Mouse (Mus musculus) frontal cortex, postnatal 25 days (tissue): ENCODE data around the gene Gatad2b.
"Not testable (repeated sequence)": the region's sequence is repeated elsewhere in the genome, so short reads cannot be mapped to it uniquely, and the experiment has no call there.

Experiments used
- DNase-seq, 2 experiments: peaks; one replicate each; pipeline ENCODE4 v3.0.0; 2022; ENCODE audit warnings: low spot score in 2 of 2

The Gatad2b gene

GRCm38 (mm10) chr3:90313367-90313766 is 20.4 kb downstream of the Gatad2b start:
- DNase-seq = no peak

GRCm38 (mm10) chr3:90314241-90314640 is 21.3 kb downstream of the Gatad2b start:
- DNase-seq = no peak

DNA sequence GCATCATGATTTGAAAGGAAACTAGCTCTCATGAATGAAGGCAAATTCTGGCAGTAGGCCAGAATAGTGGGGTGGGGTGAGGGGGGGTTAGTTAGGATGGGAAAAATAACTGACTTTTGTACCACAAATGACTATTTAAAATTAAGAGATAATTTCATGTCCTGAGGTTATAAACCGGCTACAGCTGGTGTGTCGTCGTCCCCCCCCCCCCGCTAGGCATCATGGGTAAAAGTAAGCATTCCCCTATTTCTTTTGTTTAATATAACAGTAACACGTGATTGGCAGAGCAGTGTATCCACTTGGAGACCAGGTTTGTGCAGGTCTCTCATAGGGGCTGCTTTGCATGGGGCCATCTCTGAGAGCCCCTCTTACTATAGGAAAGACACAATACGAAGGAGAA is 29.3 kb downstream of the Gatad2b start:
- DNase-seq = no peak

GRCm38 (mm10) chr3:90323119-90323518 is 30.1 kb downstream of the Gatad2b start:
- peak; percentile 33 to 58 for DNase-seq

DNA sequence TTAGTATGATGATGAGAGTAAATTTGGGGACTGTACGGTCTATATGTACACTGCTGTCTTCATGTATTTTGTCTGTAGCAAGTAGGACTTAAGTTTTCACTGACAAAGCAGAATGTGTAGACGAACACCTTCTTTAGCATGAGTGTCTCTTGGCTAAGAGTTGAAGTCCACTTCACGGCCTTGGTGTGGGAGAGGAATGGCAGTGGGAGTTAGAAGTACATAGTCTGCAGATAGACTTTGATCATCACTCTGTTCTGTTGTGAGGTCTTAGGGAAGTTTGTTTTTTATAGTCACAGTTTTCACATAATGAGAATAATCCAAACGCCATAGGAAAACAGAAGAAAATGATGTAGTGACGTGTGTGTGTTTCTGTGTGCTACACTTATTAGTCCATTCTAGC is 39.5 kb downstream of the Gatad2b start:
- no peak for DNase-seq

- DNase-seq = no peak
Measured at GRCm38 (mm10) chr3:90335517-90335916, 42.5 kb downstream of the Gatad2b start.

DNA sequence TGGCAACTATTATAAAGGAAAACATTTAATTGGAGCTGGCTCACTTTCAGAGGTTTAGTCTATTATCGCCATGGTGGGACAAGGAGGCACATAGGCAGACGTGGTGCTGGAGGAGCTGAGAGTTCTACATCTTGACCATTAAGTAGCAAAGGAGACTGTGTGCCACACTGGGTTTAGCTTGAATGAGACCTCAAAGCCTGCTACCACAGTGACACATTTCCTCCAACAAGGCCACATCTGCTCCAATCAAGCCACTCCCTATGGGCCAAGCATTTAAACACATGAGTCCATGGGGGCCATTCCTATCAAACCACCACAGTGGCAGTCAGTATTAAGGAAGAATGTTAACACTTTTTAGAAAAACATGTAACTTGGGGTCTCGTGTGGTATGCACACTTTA is 45.2 kb downstream of the Gatad2b start:
- DNase-seq = no peak

DNA sequence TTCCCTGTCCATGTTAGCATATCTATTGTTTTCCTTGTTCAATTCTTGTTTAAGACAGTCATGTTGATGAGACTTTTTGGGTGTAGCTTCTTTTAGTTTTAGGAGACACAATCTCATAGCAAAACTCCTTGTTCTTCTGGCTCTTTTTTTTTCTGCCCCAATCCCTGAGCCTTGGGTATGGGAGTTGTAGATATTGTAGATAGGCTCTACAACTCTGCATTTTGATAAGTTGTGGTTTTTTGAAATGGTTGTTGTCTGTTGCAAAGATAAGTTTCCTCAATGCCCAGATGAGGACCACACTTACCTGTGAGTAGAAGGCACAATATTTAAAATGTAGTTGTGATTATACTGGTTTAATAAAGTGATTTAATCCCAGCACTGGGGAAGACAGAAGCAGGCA is 47.2 kb downstream of the Gatad2b start:
- DNase-seq = no peak

DNA sequence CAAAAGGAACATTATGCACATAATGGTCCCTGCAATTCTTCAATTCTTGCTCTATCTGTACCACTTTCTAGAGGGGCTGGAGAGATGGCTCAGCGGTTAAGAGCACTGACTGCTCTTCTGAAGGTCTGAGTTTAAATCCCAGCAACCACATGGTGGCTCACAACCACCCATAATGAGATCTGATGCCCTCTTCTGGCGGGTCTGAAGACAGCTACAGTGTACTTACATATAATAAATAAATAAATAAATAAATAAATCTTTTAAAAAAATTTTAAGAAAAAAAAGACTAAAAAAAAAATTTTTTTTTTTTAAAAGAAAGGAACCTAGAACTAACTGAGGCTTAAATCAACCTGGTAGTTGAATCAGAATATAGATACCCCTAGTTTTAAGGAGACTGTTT is 49.9 kb downstream of the Gatad2b start:
- not testable (repeated sequence) for DNase-seq

DNA sequence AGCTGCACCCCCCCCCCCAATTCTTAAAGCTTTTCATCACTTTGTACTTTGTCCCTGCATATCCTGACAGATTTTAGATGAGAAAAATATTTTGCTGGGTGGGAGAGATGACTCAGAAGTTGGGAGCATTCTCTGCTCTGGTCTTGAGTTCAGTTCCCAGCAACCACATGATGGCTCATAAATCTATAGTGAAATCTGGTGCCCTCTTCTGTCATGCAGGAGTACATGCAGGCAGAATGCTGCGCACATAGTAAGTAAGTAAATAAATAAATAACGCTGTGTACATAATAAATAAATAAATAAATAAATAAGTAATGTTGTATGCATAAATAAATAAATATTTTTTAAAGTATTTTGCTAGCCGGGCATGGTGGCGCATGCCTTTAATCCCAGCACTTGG is 54.9 kb downstream of the Gatad2b start:
- no peak for DNase-seq

GRCm38 (mm10) chr3:90357959-90358358 is 65.0 kb downstream of the Gatad2b start:
- DNase-seq = no peak

GRCm38 (mm10) chr3:90359230-90359629 is 66.3 kb downstream of the Gatad2b start:
- no peak for DNase-seq

DNA sequence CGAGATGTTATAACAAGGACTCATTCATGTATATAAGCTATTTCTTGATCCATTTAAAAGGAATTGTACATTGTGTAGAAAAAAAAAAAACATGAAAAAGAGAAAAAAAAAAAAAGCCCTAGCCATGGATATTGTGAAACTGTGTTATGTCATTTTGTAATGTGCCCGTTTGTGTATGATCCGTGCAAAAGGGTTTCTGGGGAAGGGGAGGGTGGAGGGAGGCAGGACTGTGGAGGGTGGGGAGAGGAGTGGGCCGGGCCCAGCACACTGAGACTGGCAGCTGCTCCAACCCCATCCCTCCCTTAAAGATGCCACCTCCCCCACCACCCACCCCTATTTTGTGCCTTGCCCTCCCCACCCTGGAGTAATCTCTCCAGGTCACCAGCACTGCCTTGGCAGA is 68.5 kb downstream of the Gatad2b start:
- no peak for DNase-seq

DNA sequence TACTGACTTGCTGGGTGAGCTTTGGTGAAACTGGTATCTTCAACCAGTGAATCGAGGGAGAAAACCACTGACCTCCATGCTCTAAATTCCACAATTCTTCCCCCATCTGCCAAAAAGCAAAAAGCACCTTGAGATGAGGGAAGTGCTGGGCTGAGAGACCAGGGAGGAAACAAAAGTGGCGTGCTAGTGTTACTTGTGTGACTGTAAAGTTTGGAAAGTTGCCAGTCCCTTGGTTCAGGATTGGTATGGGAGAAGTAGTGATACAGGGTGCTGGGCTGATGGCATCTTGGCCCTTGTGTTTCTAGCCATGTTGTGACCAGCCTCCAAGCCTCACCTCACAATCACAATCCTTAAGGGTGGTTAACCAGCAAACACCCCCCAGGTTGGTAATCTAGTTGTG is 69.4 kb downstream of the Gatad2b start:
- DNase-seq = no peak

DNA sequence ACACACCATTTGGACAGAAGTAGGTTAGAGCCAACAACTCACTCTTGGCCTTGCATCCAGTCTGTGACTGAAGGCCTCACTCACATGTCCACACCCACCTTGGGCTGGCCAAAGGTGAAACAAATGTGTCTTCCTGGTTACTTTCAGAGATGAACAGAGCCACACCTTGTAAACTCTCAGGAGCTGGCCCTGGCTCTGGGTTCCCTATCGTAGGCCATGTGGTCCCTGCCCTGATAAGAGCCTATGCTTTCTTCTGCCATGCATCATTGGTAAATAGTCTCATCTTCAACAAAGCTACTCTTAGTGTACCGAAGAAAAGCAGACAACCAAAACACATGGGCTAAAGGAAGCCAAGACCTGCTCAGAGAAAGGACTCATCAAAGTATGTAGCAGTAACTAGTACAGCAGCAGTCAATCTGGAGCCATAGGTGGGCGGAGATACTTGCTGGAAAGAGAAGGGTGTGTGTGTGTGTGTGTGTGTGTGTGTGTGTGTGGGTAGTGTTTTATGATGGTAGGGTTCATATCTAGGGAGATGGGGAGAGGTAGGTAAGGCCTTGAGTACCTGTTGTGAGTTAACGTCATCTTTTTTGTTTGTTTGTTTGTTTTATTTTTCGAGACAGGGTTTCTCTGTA is 74.1 kb downstream of the Gatad2b start:
- no peak for DNase-seq

DNA sequence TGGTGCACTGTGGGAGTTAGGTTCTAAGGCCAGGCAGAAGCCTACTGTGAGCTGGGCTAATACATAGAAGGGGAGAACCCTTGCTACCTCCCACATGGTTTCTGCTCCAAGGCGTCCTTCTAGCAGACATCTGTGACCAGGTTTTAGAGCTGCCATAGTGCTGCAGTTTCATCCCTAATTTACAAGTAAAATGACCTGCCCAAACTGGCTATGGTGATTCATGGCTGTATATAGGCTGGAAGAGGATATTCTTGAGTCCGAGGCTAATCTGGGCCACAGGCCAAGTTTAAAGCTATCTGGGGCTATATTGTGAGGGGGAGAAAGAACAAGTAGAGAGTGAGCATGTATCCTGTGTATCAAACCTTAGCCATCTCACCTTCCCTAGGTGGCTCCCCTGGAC is 76.1 kb downstream of the Gatad2b start:
- no peak for DNase-seq

DNA sequence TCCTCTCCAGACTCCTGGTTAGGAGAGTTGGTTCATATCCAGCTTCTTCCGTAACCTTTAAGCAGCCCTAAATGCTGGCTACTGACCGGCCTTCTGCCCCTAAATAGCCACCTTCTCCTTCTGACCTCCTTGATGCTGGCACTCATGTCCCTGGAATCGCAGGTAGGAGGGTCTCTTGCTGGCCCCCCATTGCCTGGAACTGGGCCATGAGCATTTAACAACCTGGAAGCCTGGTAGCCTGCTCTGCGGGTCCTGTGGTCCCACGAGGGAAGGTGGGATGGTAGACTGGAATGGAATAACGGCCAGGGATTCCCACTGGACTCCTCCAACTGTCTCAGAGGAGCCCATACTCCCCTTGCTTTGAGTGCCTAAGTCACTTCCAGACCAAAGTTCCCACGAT is 78.9 kb downstream of the Gatad2b start:
- DNase-seq = no peak

- no peak for DNase-seq
Measured at GRCm38 (mm10) chr3:90372817-90373216, 79.8 kb downstream of the Gatad2b start.

- peak; percentile 68 to 72 for DNase-seq
Measured at GRCm38 (mm10) chr3:90373432-90374028, 80.6 kb downstream of the Gatad2b start.

- DNase-seq = no peak
Measured at GRCm38 (mm10) chr3:90374368-90374767, 81.4 kb downstream of the Gatad2b start.

DNA sequence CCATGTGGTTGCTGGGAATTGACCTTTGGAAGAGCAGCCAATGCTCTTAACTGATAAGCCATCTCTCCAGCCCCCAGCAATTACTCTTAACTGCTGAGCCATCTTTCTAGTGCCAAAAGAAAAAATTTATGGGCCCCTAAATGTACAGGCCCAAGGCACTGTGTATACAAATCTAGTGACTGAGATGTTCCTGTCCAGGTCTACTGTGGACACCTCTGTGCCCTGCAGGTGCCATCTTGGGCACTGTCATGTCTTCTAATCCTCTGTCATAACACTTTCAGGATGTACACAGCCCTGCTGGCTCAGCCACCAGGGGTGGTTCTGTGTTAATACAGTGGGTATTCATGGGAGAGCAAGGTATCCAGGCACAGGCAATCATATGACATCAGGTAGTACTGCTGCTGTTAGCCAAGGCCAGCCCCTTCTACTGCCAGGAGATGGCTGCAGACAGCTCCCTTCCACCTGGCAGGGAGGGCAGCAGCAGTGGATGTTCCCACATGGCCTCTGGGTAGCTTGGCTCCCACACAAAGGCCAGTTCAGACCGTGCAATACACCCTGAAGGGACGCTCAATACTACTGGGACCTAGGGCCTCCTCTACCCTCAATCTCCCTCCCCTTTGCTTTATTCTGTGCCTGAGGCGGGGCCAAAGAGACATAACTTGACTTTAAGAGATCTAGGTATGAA is 82.7 kb downstream of the Gatad2b start:
- DNase-seq = no peak

DNA sequence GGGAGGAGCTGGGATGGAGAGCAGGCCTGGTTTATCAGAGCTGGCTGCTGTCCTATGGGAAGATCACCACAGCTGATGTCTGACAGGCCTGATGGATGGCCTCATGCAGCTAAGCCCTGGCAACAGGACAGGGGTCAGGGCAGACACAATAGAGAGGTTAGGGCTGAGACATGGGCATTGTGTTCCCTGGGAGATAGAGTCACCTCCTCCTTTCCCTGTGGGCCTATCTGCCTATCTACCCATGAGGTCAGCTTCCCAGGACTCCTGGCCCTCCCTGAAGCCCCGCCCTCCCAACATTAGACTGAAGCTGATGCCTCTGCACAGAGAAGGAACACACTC is 83.2 kb downstream of the Gatad2b start:
- DNase-seq = no peak

GRCm38 (mm10) chr3:90378496-90378895 is 85.5 kb downstream of the Gatad2b start:
- DNase-seq = no peak
